Mouse (Mus musculus): ENCODE measurements at regions not wholly inside any gene's neighbourhood (a gene's known extent, or its start where the extent isn't known, plus 50 kb on each side); places are given as distances from the start of the nearest gene placed in this dataset.

DNA sequence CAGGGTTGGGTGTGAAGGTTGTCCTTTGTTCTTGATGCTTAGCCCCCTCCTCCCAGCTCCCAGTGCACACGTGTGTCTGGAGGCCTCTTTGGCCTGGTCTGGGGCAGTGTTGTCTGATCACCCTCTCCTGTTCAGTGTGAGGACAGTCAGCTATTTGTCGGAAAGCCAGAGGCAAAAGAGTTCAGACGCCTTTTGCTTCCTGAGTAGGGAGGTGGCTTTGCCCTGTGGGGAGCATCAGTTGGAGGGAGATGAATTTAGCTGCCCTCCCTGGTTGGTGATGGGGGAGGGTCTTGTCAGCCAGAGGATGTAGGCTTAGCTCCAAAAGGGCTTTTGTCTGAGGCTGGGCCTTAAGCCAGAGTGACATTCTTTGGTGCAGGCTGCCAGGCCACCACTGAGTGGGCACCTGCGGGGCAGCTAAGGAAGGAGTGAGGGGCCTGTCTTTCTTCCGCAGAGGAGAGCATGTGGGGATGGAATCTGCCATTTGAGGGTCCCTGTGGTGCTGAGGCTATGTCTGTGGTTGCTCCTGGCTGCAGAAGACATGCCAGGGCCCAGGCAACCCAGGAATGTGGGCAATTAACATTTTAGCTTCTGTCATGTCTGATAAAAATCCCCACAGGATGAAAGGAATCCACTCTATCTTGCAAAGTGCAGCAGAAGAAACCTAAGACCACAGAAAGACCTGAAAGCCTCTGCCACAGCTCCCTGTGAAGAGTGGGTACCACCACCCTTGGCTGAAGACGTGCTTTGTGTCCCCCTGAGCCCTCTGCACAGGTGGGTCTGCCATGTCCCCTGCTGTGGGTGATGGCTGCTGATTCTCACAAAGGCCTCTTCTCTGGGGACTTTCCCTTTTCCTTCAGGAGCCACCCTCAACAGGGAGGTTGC lies 265.6 kb downstream of the Gm49356 start:
- no peak for DNase-seq (ENCODE audit: extremely low read depth, low read depth, low spot score)

GRCm38 (mm10) chr15:59155289-59155623 lies 266.2 kb downstream of the Gm49356 start:
- Histone ChIP-seq H3K9ac (ENCODE audit: low read depth, low read length) (no peak overlapping the region), H3K36me3 (ENCODE audit: control insufficient read depth, insufficient read depth, low read length) (no peaks in the 10 kb centered on the region), H3K4me3 (ENCODE audit: insufficient read depth, low read depth, low read length) (no peak overlapping the region), H3K79me2 (ENCODE audit: control insufficient read depth, insufficient read depth, low read length) (no peaks in the 10 kb centered on the region), H3K4me1 (ENCODE audit: control insufficient read depth, insufficient read depth, low read length) (no peaks in the 10 kb centered on the region), H3K27me3 (ENCODE audit: control insufficient read depth, insufficient read depth, low read length) (no peaks in the 10 kb centered on the region), H3K27ac (replicated peaks; ENCODE audit: insufficient read depth, low read depth, low read length) (no peak overlapping the region)
- no peak for TF ChIP-seq POLR2A (IDR thresholded peaks at IDR 0.05; ENCODE audit: extremely low read depth, insufficient read depth, low read length)
- no peak for TF ChIP-seq CTCF (IDR thresholded peaks at IDR 0.05; ENCODE audit: low read depth, low read length)
- DNase-seq (ENCODE audit: extremely low read depth, low read depth, low spot score): no peak

More for the DNA sequence above, 265.6 kb downstream of the Gm49356 start:
- WGBS: 83% methylated on average over 6 of the region's 6 CpGs
- Histone ChIP-seq H3K79me2 (ENCODE audit: control insufficient read depth, insufficient read depth, low read length) (no peaks in the 10 kb centered on the region), H3K27me3 (ENCODE audit: control insufficient read depth, insufficient read depth, low read length) (no peaks in the 10 kb centered on the region), H3K4me3 (ENCODE audit: insufficient read depth, low read depth, low read length) (no peak overlapping the region), H3K36me3 (ENCODE audit: control insufficient read depth, insufficient read depth, low read length) (no peaks in the 10 kb centered on the region), H3K27ac (replicated peaks; ENCODE audit: insufficient read depth, low read depth, low read length) (no peak overlapping the region), H3K9ac (ENCODE audit: low read depth, low read length) (no peak overlapping the region), H3K4me1 (ENCODE audit: control insufficient read depth, insufficient read depth, low read length) (no peaks in the 10 kb centered on the region)
- TF ChIP-seq POLR2A (IDR thresholded peaks at IDR 0.05; ENCODE audit: extremely low read depth, insufficient read depth, low read length) (no peak), CTCF (IDR thresholded peaks at IDR 0.05; ENCODE audit: low read depth, low read length) (no peak)

DNA sequence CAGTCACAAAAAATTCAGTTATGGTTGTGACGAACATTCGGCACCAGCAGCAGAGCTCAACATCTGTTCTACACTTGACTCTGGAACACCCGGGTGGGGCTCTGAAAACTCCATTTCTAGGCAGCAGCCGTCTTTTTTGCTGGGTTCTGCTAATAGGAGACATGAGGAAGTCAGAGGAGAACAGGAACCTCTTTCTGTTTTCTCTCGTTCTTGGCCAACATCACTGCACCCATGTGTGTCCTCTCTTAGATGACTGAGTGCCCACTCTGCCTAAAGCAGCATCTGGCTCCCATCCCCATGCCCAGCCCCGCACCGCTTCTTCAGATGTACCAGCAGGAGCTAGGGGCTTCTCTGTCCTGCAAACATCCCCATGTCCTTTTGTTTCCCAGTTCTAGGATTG lies 267.2 kb downstream of the Gm49356 start:
- no peak overlapping the region for H3K4me3 ChIP-seq (ENCODE audit: insufficient read depth, low read depth, low read length)
- no peaks in the 10 kb centered on the region for H3K36me3 ChIP-seq (ENCODE audit: control insufficient read depth, insufficient read depth, low read length)
- WGBS: 89% methylated on average over 7 of the region's 7 CpGs
- H3K9ac ChIP-seq (ENCODE audit: low read depth, low read length): no peak overlapping the region
- no peak for TF ChIP-seq CTCF (IDR thresholded peaks at IDR 0.05; ENCODE audit: low read depth, low read length)
- no peak for TF ChIP-seq POLR2A (IDR thresholded peaks at IDR 0.05; ENCODE audit: extremely low read depth, insufficient read depth, low read length)
- H3K27me3 ChIP-seq (ENCODE audit: control insufficient read depth, insufficient read depth, low read length): no peaks in the 10 kb centered on the region
- no peaks in the 10 kb centered on the region for H3K79me2 ChIP-seq (ENCODE audit: control insufficient read depth, insufficient read depth, low read length)
- no peak overlapping the region for H3K27ac ChIP-seq (replicated peaks; ENCODE audit: insufficient read depth, low read depth, low read length)
- no peaks in the 10 kb centered on the region for H3K4me1 ChIP-seq (ENCODE audit: control insufficient read depth, insufficient read depth, low read length)
- no peak for DNase-seq (ENCODE audit: extremely low read depth, low read depth, low spot score)

DNA sequence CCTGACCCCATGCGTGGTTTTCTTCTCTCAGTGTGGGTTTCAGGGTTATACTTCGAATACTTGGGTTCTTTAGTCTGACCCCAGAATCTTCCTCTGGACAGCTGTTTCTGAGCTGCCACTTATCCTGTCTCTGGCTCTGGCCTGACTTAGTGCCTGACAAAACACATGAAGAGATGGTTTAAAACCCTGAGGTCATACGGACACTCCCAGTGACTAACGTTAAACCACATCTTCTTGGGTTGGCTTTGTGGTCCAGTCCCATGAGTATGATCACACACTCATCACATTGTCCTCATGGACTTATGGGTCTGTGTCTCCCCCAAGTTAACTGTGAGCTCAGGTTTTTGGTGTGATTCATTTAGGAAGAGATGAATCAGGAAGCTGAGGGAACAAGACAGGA lies 269.7 kb downstream of the Gm49356 start:
- H3K27me3 ChIP-seq (ENCODE audit: control insufficient read depth, insufficient read depth, low read length): no peaks in the 10 kb centered on the region
- no peaks in the 10 kb centered on the region for H3K79me2 ChIP-seq (ENCODE audit: control insufficient read depth, insufficient read depth, low read length)
- H3K27ac ChIP-seq (replicated peaks; ENCODE audit: insufficient read depth, low read depth, low read length): no peak overlapping the region
- DNase-seq (ENCODE audit: extremely low read depth, low read depth, low spot score): no peak
- no peak overlapping the region for H3K4me3 ChIP-seq (ENCODE audit: insufficient read depth, low read depth, low read length)
- H3K4me1 ChIP-seq (ENCODE audit: control insufficient read depth, insufficient read depth, low read length): no peaks in the 10 kb centered on the region
- 95% methylated on average over 4 of the region's 4 CpGs for WGBS
- TF ChIP-seq POLR2A (IDR thresholded peaks at IDR 0.05; ENCODE audit: extremely low read depth, insufficient read depth, low read length): no peak
- TF ChIP-seq CTCF (IDR thresholded peaks at IDR 0.05; ENCODE audit: low read depth, low read length): no peak
- H3K36me3 ChIP-seq (ENCODE audit: control insufficient read depth, insufficient read depth, low read length): no peaks in the 10 kb centered on the region
- H3K9ac ChIP-seq (ENCODE audit: low read depth, low read length): no peak overlapping the region

GRCm38 (mm10) chr15:59160931-59161920 lies 272.1 kb downstream of the Gm49356 start:
- no peak for DNase-seq (ENCODE audit: extremely low read depth, low read depth, low spot score)
- Histone ChIP-seq H3K4me1 (ENCODE audit: control insufficient read depth, insufficient read depth, low read length) (no peaks in the 10 kb centered on the region), H3K27me3 (ENCODE audit: control insufficient read depth, insufficient read depth, low read length) (no peaks in the 10 kb centered on the region), H3K36me3 (ENCODE audit: control insufficient read depth, insufficient read depth, low read length) (no peaks in the 10 kb centered on the region), H3K27ac (replicated peaks; ENCODE audit: insufficient read depth, low read depth, low read length) (no peak overlapping the region), H3K79me2 (ENCODE audit: control insufficient read depth, insufficient read depth, low read length) (no peaks in the 10 kb centered on the region), H3K4me3 (ENCODE audit: insufficient read depth, low read depth, low read length) (no peak overlapping the region), H3K9ac (ENCODE audit: low read depth, low read length) (no peak overlapping the region)
- TF ChIP-seq POLR2A (IDR thresholded peaks at IDR 0.05; ENCODE audit: extremely low read depth, insufficient read depth, low read length) (no peak), CTCF (IDR thresholded peaks at IDR 0.05; ENCODE audit: low read depth, low read length) (no peak)
- WGBS: 94% methylated on average over 15 of the region's 17 CpGs

Data from liver, adult 2 months (tissue).